Mouse (Mus musculus): ENCODE data around the gene Itgb3.

DNA sequence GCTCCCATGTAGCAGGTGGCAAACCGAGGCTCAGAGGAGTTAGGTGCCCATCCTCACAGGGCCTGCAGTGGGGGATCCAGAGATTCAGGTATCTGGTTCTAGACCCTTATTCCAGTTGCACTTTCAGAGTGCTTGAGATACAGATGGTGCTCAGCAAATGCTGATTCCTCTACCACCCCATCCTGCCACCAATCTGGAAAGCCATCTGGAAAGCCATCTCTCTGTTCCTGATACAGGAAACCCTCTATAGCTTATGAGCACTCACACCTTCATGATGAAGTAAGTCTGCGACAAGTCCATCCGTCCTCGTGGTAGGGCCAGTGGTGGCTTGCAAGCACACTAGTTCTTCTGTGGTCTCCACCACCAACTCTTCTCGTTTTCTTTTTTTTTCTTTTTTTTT is 27.2 kb upstream of the Itgb3 start:
- TF ChIP-seq POLR2A (IDR thresholded peaks at IDR 0.05; ENCODE audit: insufficient read depth, low read depth, low read length) (no peak), CTCF (IDR thresholded peaks at IDR 0.05; ENCODE audit: insufficient read depth, low read depth, low read length) (no peak)
